Mouse (Mus musculus) thymus, postnatal 25 days (tissue): ENCODE results near the gene Hsd17b2.
A peak's percentile ranks its signal among the peaks of the same experiment; 100 is the strongest.
"Not testable (repeated sequence)": the region's sequence is repeated elsewhere in the genome, so short reads cannot be mapped to it uniquely, and the experiment has no call there.

Experiments
- DNase-seq: peaks from one replicate; pipeline ENCODE4 v3.0.0; 2022

The Hsd17b2 gene

GRCm38 (mm10) chr8:117715896-117716295 is 14.2 kb downstream of the Hsd17b2 start:
- no peak for DNase-seq

GRCm38 (mm10) chr8:117718152-117718860 is 16.6 kb downstream of the Hsd17b2 start:
- DNase-seq: no peak

GRCm38 (mm10) chr8:117726467-117726866 is 24.8 kb downstream of the Hsd17b2 start:
- DNase-seq: no peak

GRCm38 (mm10) chr8:117727561-117727960 is 25.9 kb downstream of the Hsd17b2 start:
- DNase-seq: no peak

GRCm38 (mm10) chr8:117728234-117728633 is 26.5 kb downstream of the Hsd17b2 start:
- no peak for DNase-seq

- no peak for DNase-seq
Measured at GRCm38 (mm10) chr8:117730980-117731379, 29.3 kb downstream of the Hsd17b2 start.

- no peak for DNase-seq
Measured at GRCm38 (mm10) chr8:117736657-117737175, 35.0 kb downstream of the Hsd17b2 start.

GRCm38 (mm10) chr8:117738206-117738605 is 36.5 kb downstream of the Hsd17b2 start:
- not testable (repeated sequence) for DNase-seq

GRCm38 (mm10) chr8:117740387-117740998 is 38.8 kb downstream of the Hsd17b2 start:
- DNase-seq: no peak

GRCm38 (mm10) chr8:117742431-117743012 is 40.8 kb downstream of the Hsd17b2 start:
- no peak for DNase-seq

GRCm38 (mm10) chr8:117746651-117747050 is 44.9 kb downstream of the Hsd17b2 start:
- no peak for DNase-seq

- no peak for DNase-seq
Measured at GRCm38 (mm10) chr8:117747428-117747827, 45.7 kb downstream of the Hsd17b2 start.

- DNase-seq: no peak
Measured at GRCm38 (mm10) chr8:117747886-117748730, 46.4 kb downstream of the Hsd17b2 start.

GRCm38 (mm10) chr8:117749436-117749835 is 47.7 kb downstream of the Hsd17b2 start:
- no peak for DNase-seq

GRCm38 (mm10) chr8:117757900-117758299 is 56.2 kb downstream of the Hsd17b2 start:
- no peak for DNase-seq

GRCm38 (mm10) chr8:117762776-117763175 is 61.1 kb downstream of the Hsd17b2 start:
- no peak for DNase-seq

- DNase-seq: no peak
Measured at GRCm38 (mm10) chr8:117764625-117765024, 62.9 kb downstream of the Hsd17b2 start.

GRCm38 (mm10) chr8:117765947-117766346 is 64.2 kb downstream of the Hsd17b2 start:
- DNase-seq: no peak

GRCm38 (mm10) chr8:117768971-117769370 is 67.3 kb downstream of the Hsd17b2 start:
- no peak for DNase-seq

GRCm38 (mm10) chr8:117771115-117771836 is 69.6 kb downstream of the Hsd17b2 start:
- no peak for DNase-seq

- peak; percentile 39 for DNase-seq
Measured at GRCm38 (mm10) chr8:117772126-117772525, 70.4 kb downstream of the Hsd17b2 start.

GRCm38 (mm10) chr8:117772597-117772996 is 70.9 kb downstream of the Hsd17b2 start:
- DNase-seq: peak; percentile 4
